Mouse (Mus musculus): ENCODE data around the gene Syt9. TPM values are rescaled to one million over a fixed set of nuclear protein-coding genes. Genes with fewer than 3 reads are reported as not detected.
A peak's percentile ranks its signal among the peaks of the same experiment; 100 is the strongest.

The Syt9 gene
- polyA plus RNA-seq, 1 experiment from 2014 or later = 4.9 TPM

- H3K4me1 ChIP-seq (replicated peaks) = no peaks in the 10 kb centered on the region
- H3K4me2 ChIP-seq (replicated peaks) = no peak within 1 kb of the TSS
- no peaks in the 10 kb centered on the region for H3K27me3 ChIP-seq
- H3K9ac ChIP-seq (replicated peaks) = no peak within 1 kb of the TSS
- no peaks in the 10 kb centered on the region for H3K9me3 ChIP-seq
- H3K27ac ChIP-seq = no peak within 1 kb of the TSS
- ATAC-seq = no peak
- no peaks in the 10 kb centered on the region for H3K36me3 ChIP-seq
- WGBS = 63% methylated on average over 7 of the region's 7 CpGs
- H3K4me3 ChIP-seq (replicated peaks) = no peak within 1 kb of the TSS
Observed at GRCm38 (mm10) chr7:107567261-107567671, 196.7 kb downstream of the Syt9 start, which contains the start of gene Olfml1. Olfml1 (plus strand) TSS chr7:107567446.

DNA sequence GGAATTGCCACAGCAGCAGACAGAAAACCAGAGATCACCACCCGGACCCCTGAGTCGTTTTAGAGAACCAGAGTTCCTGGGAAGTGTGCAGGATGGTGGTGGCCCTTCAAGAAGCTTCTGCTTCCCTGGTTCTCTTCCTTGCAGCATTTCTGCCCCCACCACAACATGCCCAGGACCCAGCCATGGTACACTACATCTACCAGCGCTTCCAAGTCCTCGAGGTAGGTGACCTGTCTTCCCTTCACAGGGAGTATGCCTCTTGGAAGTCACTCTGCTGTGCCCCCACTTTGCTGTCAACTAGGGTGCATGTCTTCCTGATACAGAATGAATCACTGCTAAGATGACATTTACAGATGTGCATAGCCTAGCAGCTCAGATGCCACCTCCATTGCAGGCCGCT is 197.1 kb downstream of the Syt9 start:
- no peaks in the 10 kb centered on the region for H3K27me3 ChIP-seq
- H3K4me3 ChIP-seq (replicated peaks) = no peak overlapping the region
- 86% methylated on average over 5 of the region's 5 CpGs for WGBS
- H3K4me1 ChIP-seq (replicated peaks) = no peaks in the 10 kb centered on the region
- H3K9me3 ChIP-seq = no peaks in the 10 kb centered on the region
- no peak overlapping the region for H3K27ac ChIP-seq
- no peak for ATAC-seq
- no peak overlapping the region for H3K9ac ChIP-seq (replicated peaks)
- H3K36me3 ChIP-seq = no peaks in the 10 kb centered on the region
- no peak overlapping the region for H3K4me2 ChIP-seq (replicated peaks)

- no peaks in the 10 kb centered on the region for H3K27me3 ChIP-seq
- WGBS = 80% methylated on average over 4 of the region's 4 CpGs
- no peak overlapping the region for H3K27ac ChIP-seq
- no peak for ATAC-seq
- no peak overlapping the region for H3K4me3 ChIP-seq (replicated peaks)
- no peak overlapping the region for H3K9ac ChIP-seq (replicated peaks)
- no peaks in the 10 kb centered on the region for H3K9me3 ChIP-seq
- H3K4me2 ChIP-seq (replicated peaks) = no peak overlapping the region
- no peaks in the 10 kb centered on the region for H3K36me3 ChIP-seq
- no peaks in the 10 kb centered on the region for H3K4me1 ChIP-seq (replicated peaks)
Observed at GRCm38 (mm10) chr7:107568971-107569370, 198.4 kb downstream of the Syt9 start.

- no peaks in the 10 kb centered on the region for H3K9me3 ChIP-seq
- no peaks in the 10 kb centered on the region for H3K4me1 ChIP-seq (replicated peaks)
- H3K27ac ChIP-seq = no peak overlapping the region
- 71% methylated on average over 2 of the region's 2 CpGs for WGBS
- ATAC-seq = no peak
- no peak overlapping the region for H3K9ac ChIP-seq (replicated peaks)
- no peaks in the 10 kb centered on the region for H3K27me3 ChIP-seq
- no peak overlapping the region for H3K4me2 ChIP-seq (replicated peaks)
- no peak overlapping the region for H3K4me3 ChIP-seq (replicated peaks)
- H3K36me3 ChIP-seq = no peaks in the 10 kb centered on the region
Observed at GRCm38 (mm10) chr7:107573856-107574255, 203.3 kb downstream of the Syt9 start.

GRCm38 (mm10) chr7:107574276-107574675 is 203.7 kb downstream of the Syt9 start:
- Histone ChIP-seq H3K9me3 (no peaks in the 10 kb centered on the region), H3K4me3 (replicated peaks) (no peak overlapping the region), H3K36me3 (no peaks in the 10 kb centered on the region), H3K4me1 (replicated peaks) (no peaks in the 10 kb centered on the region), H3K4me2 (replicated peaks) (no peak overlapping the region), H3K27me3 (no peaks in the 10 kb centered on the region), H3K27ac (no peak overlapping the region), H3K9ac (replicated peaks) (no peak overlapping the region)
- WGBS = 85% methylated on average over 3 of the region's 3 CpGs
- no peak for ATAC-seq

DNA sequence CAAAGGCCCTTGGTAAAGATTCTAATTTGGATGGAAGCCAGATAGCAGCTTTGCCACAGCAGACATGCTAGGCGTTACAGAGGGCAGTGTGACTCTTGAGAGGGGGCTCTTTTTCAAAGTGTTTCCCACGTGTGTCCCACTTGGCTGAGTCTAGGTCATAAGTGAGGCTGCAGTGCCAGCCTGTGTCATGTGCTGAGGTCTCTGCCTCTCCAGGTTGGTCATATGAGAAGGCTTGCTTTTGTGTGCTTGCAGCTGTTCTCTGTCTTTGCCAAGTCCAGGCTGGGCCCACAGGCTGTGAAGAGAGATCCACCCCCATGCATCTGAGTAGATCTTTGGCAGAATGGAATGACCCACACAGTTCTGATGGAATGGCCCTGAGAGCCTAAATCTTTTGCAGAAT is 222.1 kb downstream of the Syt9 start:
- Histone ChIP-seq H3K4me1 (replicated peaks) (peaks cover 9% of the 10 kb centered on the region), H3K27me3 (peaks cover 6% of the 10 kb centered on the region), H3K9ac (replicated peaks) (no peak overlapping the region), H3K4me3 (replicated peaks) (no peak overlapping the region), H3K4me2 (replicated peaks) (no peak overlapping the region), H3K27ac (no peak overlapping the region), H3K36me3 (no peaks in the 10 kb centered on the region), H3K9me3 (no peaks in the 10 kb centered on the region)
- 47% methylated on average over 2 of the region's 2 CpGs for WGBS
- peak; percentile 18; the same call in 1 of the 2 replicates for ATAC-seq

- H3K9ac ChIP-seq (replicated peaks) = no peak overlapping the region
- H3K36me3 ChIP-seq = no peaks in the 10 kb centered on the region
- peaks cover 9% of the 10 kb centered on the region for H3K4me1 ChIP-seq (replicated peaks)
- WGBS = 33% methylated on average over 7 of the region's 7 CpGs
- H3K4me3 ChIP-seq (replicated peaks) = peak overlapping the region; percentile 51; the same call in 1 of the 2 replicates
- H3K4me2 ChIP-seq (replicated peaks) = peak overlapping the region; percentile 92
- peaks cover 6% of the 10 kb centered on the region for H3K27me3 ChIP-seq
- H3K27ac ChIP-seq = no peak overlapping the region
- no peak for ATAC-seq
- no peaks in the 10 kb centered on the region for H3K9me3 ChIP-seq
Observed at GRCm38 (mm10) chr7:107593904-107594303, 223.4 kb downstream of the Syt9 start.

- Histone ChIP-seq H3K9ac (replicated peaks) (peak overlapping the region; percentile 61), H3K27ac (no peak overlapping the region), H3K4me1 (replicated peaks) (peaks cover 9% of the 10 kb centered on the region), H3K27me3 (peaks cover 6% of the 10 kb centered on the region), H3K9me3 (no peaks in the 10 kb centered on the region), H3K36me3 (no peaks in the 10 kb centered on the region), H3K4me3 (replicated peaks) (peak overlapping the region; percentile 51), H3K4me2 (replicated peaks) (peak overlapping the region; percentile 92)
- peak; percentile 83 for ATAC-seq
- 1% methylated on average over 16 of the region's 16 CpGs for WGBS
Observed at GRCm38 (mm10) chr7:107594325-107594856, 223.9 kb downstream of the Syt9 start.

DNA sequence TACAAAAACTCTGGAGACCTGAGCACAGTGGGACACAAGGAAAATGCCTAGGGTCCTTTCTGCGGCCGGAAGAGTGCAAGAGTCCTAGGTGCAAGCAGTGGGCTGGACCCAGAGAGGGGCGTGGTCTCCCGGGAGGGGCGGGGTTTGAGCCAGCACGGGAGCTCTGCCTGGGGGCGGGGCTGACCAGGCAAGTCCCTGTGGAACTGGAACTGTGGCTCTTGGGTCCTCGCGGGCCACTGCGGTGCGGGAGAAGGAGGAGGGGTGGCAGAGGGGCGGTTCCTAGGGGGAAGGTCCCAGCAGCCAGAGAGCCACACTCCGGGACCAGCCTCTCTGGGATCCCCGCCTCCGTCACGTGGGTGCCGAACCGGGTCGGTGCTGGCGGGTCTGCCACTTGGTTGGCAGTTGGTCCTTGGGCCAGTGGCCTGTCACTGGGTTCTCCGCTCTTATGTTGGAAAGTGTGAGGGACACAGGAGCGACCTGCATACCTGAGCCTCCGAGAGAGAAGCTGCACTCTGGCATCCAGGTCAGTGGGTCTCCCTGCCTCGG is 224.4 kb downstream of the Syt9 start, which contains the start of gene Ppfibp2:
Gene Ppfibp2 (plus strand): TSS at position 351 of the 546 bp plus-strand sequence.
- Histone ChIP-seq H3K27ac (no peak within 1 kb of the TSS), H3K4me3 (replicated peaks) (peak within 1 kb of the TSS; percentile 51), H3K36me3 (no peaks in the 10 kb centered on the region), H3K9ac (replicated peaks) (peak within 1 kb of the TSS; percentile 61), H3K4me2 (replicated peaks) (peak within 1 kb of the TSS; percentile 92), H3K27me3 (peaks cover 6% of the 10 kb centered on the region), H3K4me1 (replicated peaks) (peaks cover 9% of the 10 kb centered on the region), H3K9me3 (no peaks in the 10 kb centered on the region)
- 1% methylated on average over 24 of the region's 24 CpGs for WGBS
- peak; percentile 92 for ATAC-seq

GRCm38 (mm10) chr7:107595426-107595825 is 224.9 kb downstream of the Syt9 start:
- Histone ChIP-seq H3K4me3 (replicated peaks) (peak overlapping the region; percentile 51), H3K36me3 (no peaks in the 10 kb centered on the region), H3K27ac (no peak overlapping the region), H3K4me1 (replicated peaks) (peaks cover 9% of the 10 kb centered on the region), H3K9ac (replicated peaks) (peak overlapping the region; percentile 61; the same call in 1 of the 2 replicates), H3K4me2 (replicated peaks) (peak overlapping the region; percentile 92), H3K27me3 (peaks cover 6% of the 10 kb centered on the region), H3K9me3 (no peaks in the 10 kb centered on the region)
- WGBS = 13% methylated on average over 13 of the region's 13 CpGs
- ATAC-seq = no peak

DNA sequence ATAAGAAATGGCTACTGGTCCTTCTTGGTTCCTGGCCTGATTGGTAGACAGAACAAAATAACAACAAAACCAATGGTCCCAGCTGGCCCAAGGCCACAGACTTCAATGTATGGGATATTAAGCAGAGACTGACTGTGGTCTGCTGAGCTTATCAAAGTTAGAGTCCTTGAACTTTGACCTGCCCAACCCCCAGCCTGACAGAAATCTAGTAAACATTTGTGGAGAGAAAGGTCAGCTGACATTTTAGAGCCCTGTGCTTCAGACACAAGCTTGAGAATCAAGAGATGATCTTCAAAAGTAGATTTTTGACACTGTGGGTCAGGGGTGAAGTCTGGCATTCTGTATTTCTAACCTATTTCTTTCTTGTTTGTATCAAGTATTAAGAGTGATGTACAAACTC is 226.2 kb downstream of the Syt9 start:
- H3K4me3 ChIP-seq (replicated peaks) = no peak overlapping the region
- no peak overlapping the region for H3K27ac ChIP-seq
- H3K4me1 ChIP-seq (replicated peaks) = peaks cover 9% of the 10 kb centered on the region
- no peak for ATAC-seq
- H3K27me3 ChIP-seq = peaks cover 6% of the 10 kb centered on the region
- H3K9ac ChIP-seq (replicated peaks) = no peak overlapping the region
- no peaks in the 10 kb centered on the region for H3K36me3 ChIP-seq
- no peak overlapping the region for H3K4me2 ChIP-seq (replicated peaks)
- H3K9me3 ChIP-seq = no peaks in the 10 kb centered on the region

GRCm38 (mm10) chr7:107597956-107598355 is 227.4 kb downstream of the Syt9 start:
- peaks cover 6% of the 10 kb centered on the region for H3K27me3 ChIP-seq
- ATAC-seq = no peak
- H3K9me3 ChIP-seq = no peaks in the 10 kb centered on the region
- H3K27ac ChIP-seq = no peak overlapping the region
- H3K36me3 ChIP-seq = no peaks in the 10 kb centered on the region
- 87% methylated on average over 3 of the region's 3 CpGs for WGBS
- no peak overlapping the region for H3K4me3 ChIP-seq (replicated peaks)
- no peak overlapping the region for H3K9ac ChIP-seq (replicated peaks)
- H3K4me1 ChIP-seq (replicated peaks) = peaks cover 9% of the 10 kb centered on the region
- H3K4me2 ChIP-seq (replicated peaks) = no peak overlapping the region

Measured in midbrain, embryonic 13.5 days (tissue).